Mouse (Mus musculus): ENCODE results near the gene Uqcr11. TPM values are rescaled to one million over a fixed set of nuclear protein-coding genes. Genes with fewer than 3 reads are reported as not detected.

The Uqcr11 gene
- total and polyA plus RNA-seq, 2 experiments from 2014 or later, result 379 to 638 TPM

GRCm38 (mm10) chr10:80445052-80445451, 38.4 kb upstream of the Uqcr11 start:
- Histone ChIP-seq H3K27me3 (ENCODE audit: insufficient read depth, low read length) (peaks cover 6% of the 10 kb centered on the region; the same call in 1 of the 2 replicates), H3K4me3 (ENCODE audit: low read depth, low read length) (no peak overlapping the region), H3K4me1 (ENCODE audit: insufficient read depth, low read length) (no peaks in the 10 kb centered on the region), H3K4me2 (ENCODE audit: low read depth, low read length, poor library complexity, severe bottlenecking) (no peak overlapping the region), H3K9me3 (ENCODE audit: low read length) (no peaks in the 10 kb centered on the region), H3K27ac (ENCODE audit: low read depth, low read length) (no peak overlapping the region), H3K36me3 (ENCODE audit: insufficient read depth, low read length) (no peaks in the 10 kb centered on the region), H3K9ac (replicated peaks; ENCODE audit: low read length, poor library complexity, severe bottlenecking) (no peak overlapping the region)
- ATAC-seq (ENCODE audit: low FRiP score), result no peak
- DNase-seq (ENCODE audit: low spot score), result no peak
- WGBS, result 43% methylated on average over 1 of the region's 1 CpGs
- no peak for TF ChIP-seq CTCF (IDR thresholded peaks at IDR 0.05)

DNA sequence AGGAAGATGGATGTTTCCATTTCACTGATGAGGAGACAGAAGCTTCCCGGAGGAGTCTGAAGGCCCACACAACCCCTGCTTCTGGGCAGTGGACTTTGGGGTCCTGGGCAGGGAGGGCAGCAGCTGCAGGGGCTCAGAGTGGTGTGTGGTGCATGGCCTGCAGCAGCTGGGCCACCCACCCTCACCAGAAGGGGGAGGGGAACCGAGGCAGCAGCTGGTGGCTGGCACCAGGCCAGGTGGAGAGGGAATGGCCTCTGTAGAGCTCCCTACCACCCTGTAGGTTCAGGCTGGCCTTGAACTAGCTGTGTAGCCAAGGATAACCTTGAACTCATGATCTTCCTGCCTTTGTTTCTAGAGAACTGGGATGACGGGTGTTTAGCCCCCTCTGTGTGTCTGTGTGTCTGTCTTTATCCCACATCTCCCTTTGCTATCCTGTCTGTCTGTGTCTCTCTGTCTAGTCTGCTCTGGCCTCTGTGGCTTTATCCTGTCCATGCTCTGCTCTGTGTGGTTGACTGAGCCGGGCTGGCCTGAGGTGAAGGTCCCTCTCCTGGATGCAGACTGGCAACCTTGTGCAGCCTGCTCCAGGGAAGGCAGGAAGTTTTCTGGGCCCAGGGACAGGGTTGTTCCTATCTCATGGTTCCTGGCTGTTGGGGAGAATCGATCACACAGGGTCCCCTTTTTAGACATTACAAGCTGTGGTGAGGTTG, 37.9 kb upstream of the Uqcr11 start:
- Histone ChIP-seq H3K4me2 (ENCODE audit: low read depth, low read length, poor library complexity, severe bottlenecking) (no peak overlapping the region), H3K36me3 (ENCODE audit: insufficient read depth, low read length) (no peaks in the 10 kb centered on the region), H3K9ac (replicated peaks; ENCODE audit: low read length, poor library complexity, severe bottlenecking) (no peak overlapping the region), H3K4me3 (ENCODE audit: low read depth, low read length) (no peak overlapping the region), H3K9me3 (ENCODE audit: low read length) (no peaks in the 10 kb centered on the region), H3K27ac (ENCODE audit: low read depth, low read length) (no peak overlapping the region), H3K27me3 (ENCODE audit: insufficient read depth, low read length) (peaks cover 6% of the 10 kb centered on the region; the same call in 1 of the 2 replicates), H3K4me1 (ENCODE audit: insufficient read depth, low read length) (no peaks in the 10 kb centered on the region)
- peak; percentile 32 for DNase-seq (ENCODE audit: low spot score)
- TF ChIP-seq CTCF (IDR thresholded peaks at IDR 0.05), result no peak
- no peak for ATAC-seq (ENCODE audit: low FRiP score)
- 46% methylated on average over 5 of the region's 5 CpGs for WGBS

DNA sequence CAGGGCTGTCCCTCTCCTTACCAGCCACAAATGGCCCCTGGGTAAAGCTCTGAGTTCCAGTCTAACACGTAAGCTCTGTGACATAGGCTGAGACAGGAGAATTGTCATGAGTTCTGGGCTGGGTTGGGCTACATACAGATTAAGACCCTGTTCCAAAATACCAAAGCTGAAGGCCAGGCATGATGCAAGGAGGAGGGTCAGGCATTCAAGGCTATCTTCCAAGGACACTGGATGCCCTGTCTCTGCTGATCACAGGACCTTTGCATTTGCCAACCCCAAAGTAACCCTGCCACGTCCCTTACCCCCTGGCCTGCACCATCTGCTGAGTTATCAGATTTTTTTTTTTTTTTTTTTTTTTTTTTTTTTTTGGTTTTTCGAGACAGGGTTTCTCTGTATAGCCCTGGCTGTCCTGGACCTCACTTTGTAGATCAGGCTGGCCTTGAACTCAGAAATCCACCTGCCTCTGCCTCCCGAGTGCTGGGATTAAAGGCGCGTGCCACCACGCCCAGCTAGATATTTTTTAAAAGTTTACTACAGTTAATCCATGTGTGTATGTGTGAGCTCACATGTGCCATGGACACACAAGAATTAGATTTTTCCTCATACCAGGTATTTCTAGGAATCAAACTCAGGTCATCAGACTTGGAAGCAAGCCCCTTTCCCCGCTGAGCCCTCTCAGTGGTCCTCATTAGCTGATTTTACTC, 37.1 kb upstream of the Uqcr11 start:
- WGBS, result 83% methylated on average over 7 of the region's 8 CpGs
- DNase-seq (ENCODE audit: low spot score) (no peak), ATAC-seq (ENCODE audit: low FRiP score) (no peak)
- Histone ChIP-seq H3K9ac (replicated peaks; ENCODE audit: low read length, poor library complexity, severe bottlenecking) (no peak overlapping the region), H3K27ac (ENCODE audit: low read depth, low read length) (no peak overlapping the region), H3K4me1 (ENCODE audit: insufficient read depth, low read length) (no peaks in the 10 kb centered on the region), H3K4me2 (ENCODE audit: low read depth, low read length, poor library complexity, severe bottlenecking) (no peak overlapping the region), H3K4me3 (ENCODE audit: low read depth, low read length) (no peak overlapping the region), H3K36me3 (ENCODE audit: insufficient read depth, low read length) (no peaks in the 10 kb centered on the region), H3K27me3 (ENCODE audit: insufficient read depth, low read length) (peaks cover 6% of the 10 kb centered on the region; the same call in 1 of the 2 replicates), H3K9me3 (ENCODE audit: low read length) (no peaks in the 10 kb centered on the region)
- TF ChIP-seq CTCF (IDR thresholded peaks at IDR 0.05), result no peak

DNA sequence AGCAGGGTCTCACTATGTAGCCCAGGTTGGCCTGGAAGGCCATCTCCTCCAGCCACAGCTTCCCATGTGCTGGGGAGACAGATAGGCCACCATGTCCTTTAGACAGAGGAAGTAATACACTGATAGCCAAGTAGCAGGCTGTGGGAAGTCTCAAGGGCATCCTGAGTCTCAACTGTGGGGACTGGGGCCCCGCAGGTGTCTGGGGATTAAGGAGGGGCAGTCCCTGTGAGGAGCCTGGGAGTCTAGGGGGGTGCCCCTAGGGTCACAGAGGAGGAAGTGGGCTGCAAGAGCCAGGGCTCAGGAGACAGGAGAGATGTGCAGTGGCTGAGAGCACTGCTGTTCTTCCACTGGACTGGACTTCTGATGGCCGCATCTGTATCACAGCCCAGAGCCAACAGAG, 36.4 kb upstream of the Uqcr11 start:
- Histone ChIP-seq H3K4me2 (ENCODE audit: low read depth, low read length, poor library complexity, severe bottlenecking) (no peak overlapping the region), H3K36me3 (ENCODE audit: insufficient read depth, low read length) (no peaks in the 10 kb centered on the region), H3K4me3 (ENCODE audit: low read depth, low read length) (no peak overlapping the region), H3K9me3 (ENCODE audit: low read length) (no peaks in the 10 kb centered on the region), H3K27ac (ENCODE audit: low read depth, low read length) (no peak overlapping the region), H3K4me1 (ENCODE audit: insufficient read depth, low read length) (no peaks in the 10 kb centered on the region), H3K27me3 (ENCODE audit: insufficient read depth, low read length) (peaks cover 6% of the 10 kb centered on the region; the same call in 1 of the 2 replicates), H3K9ac (replicated peaks; ENCODE audit: low read length, poor library complexity, severe bottlenecking) (no peak overlapping the region)
- 53% methylated on average over 2 of the region's 2 CpGs for WGBS
- DNase-seq (ENCODE audit: low spot score) (no peak), ATAC-seq (ENCODE audit: low FRiP score) (no peak)
- no peak for TF ChIP-seq CTCF (IDR thresholded peaks at IDR 0.05)

DNA sequence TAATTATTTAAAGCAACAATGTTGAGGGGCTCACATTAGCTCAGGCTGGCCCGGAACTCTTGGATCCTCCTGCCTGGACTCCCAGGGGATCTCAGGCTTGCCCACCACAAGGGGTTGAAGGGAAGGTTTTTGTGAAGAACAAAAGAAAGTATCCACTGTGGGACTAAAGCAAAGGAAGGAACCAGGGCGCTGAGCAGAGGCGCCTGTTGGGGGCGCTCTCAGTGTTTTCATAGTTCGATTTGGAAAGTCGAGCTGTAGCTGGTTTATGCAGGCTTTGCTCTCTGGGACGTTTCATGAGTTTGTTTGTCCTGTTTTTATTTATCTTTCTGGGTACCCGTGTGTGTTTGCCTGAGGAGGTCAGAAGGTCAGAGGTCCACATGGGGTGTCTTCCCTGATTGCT, 35.0 kb upstream of the Uqcr11 start:
- Histone ChIP-seq H3K36me3 (ENCODE audit: insufficient read depth, low read length) (no peaks in the 10 kb centered on the region), H3K9me3 (ENCODE audit: low read length) (no peaks in the 10 kb centered on the region), H3K9ac (replicated peaks; ENCODE audit: low read length, poor library complexity, severe bottlenecking) (no peak overlapping the region), H3K4me1 (ENCODE audit: insufficient read depth, low read length) (no peaks in the 10 kb centered on the region), H3K27ac (ENCODE audit: low read depth, low read length) (no peak overlapping the region), H3K4me2 (ENCODE audit: low read depth, low read length, poor library complexity, severe bottlenecking) (no peak overlapping the region), H3K4me3 (ENCODE audit: low read depth, low read length) (no peak overlapping the region), H3K27me3 (ENCODE audit: insufficient read depth, low read length) (no peaks in the 10 kb centered on the region)
- no peak for ATAC-seq (ENCODE audit: low FRiP score)
- no peak for DNase-seq (ENCODE audit: low spot score)
- WGBS, result 64% methylated on average over 8 of the region's 8 CpGs
- no peak for TF ChIP-seq CTCF (IDR thresholded peaks at IDR 0.05)

GRCm38 (mm10) chr10:80440031-80440430, 33.4 kb upstream of the Uqcr11 start:
- no peaks in the 10 kb centered on the region for H3K36me3 ChIP-seq (ENCODE audit: insufficient read depth, low read length)

More at GRCm38 (mm10) chr10:80440031-80440430, 33.4 kb upstream of the Uqcr11 start:
- no peak overlapping the region for H3K27ac ChIP-seq (ENCODE audit: low read depth, low read length)
- no peak overlapping the region for H3K9ac ChIP-seq (replicated peaks; ENCODE audit: low read length, poor library complexity, severe bottlenecking)
- H3K4me1 ChIP-seq (ENCODE audit: insufficient read depth, low read length), result no peaks in the 10 kb centered on the region
- no peaks in the 10 kb centered on the region for H3K9me3 ChIP-seq (ENCODE audit: low read length)
- no peak overlapping the region for H3K4me3 ChIP-seq (ENCODE audit: low read depth, low read length)
- no peak for DNase-seq (ENCODE audit: low spot score)
- no peak overlapping the region for H3K4me2 ChIP-seq (ENCODE audit: low read depth, low read length, poor library complexity, severe bottlenecking)
- ATAC-seq (ENCODE audit: low FRiP score), result no peak
- no peaks in the 10 kb centered on the region for H3K27me3 ChIP-seq (ENCODE audit: insufficient read depth, low read length)
- no peak for TF ChIP-seq CTCF (IDR thresholded peaks at IDR 0.05)

Measured in midbrain, postnatal 0 days (tissue).